Mouse (Mus musculus): ENCODE measurements around the gene Kank2. TPM values are rescaled to one million over a fixed set of nuclear protein-coding genes. Genes with fewer than 3 reads are reported as not detected.

Gene Kank2
- polyA plus RNA-seq, 1 experiment from 2014 or later: 5.9 TPM

DNA sequence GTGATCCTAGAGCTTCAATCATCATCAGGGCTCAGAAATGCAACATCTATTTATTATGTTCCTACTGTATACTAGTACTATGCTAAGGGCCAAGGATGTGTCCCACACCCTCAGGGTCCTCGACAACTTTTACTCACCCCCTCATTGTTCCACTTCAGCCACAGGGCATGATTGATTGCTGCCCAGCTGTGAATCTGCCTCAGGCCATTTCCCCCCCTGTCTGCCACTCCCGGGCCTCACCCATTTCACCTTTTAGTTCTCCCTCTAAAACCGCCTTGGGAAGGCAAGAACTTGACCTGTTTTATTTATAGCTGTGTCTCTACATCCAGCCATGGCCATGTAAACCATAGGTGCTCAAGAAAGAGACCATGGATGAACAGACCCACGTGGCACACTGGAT lies 25.4 kb upstream of the Kank2 start:
- Histone ChIP-seq H3K4me1 (replicated peaks; ENCODE audit: control insufficient read depth, insufficient read depth, low read length) (no peaks in the 10 kb centered on the region), H3K9ac (ENCODE audit: low read length) (no peak overlapping the region), H3K36me3 (ENCODE audit: control insufficient read depth, insufficient read depth, low read length) (no peaks in the 10 kb centered on the region), H3K27ac (ENCODE audit: low read depth, low read length) (no peak overlapping the region), H3K4me3 (ENCODE audit: low read depth, low read length) (no peak overlapping the region), H3K9me3 (ENCODE audit: control insufficient read depth, low read length) (no peaks in the 10 kb centered on the region), H3K27me3 (ENCODE audit: control insufficient read depth, insufficient read depth, low read length) (no peaks in the 10 kb centered on the region), H3K4me2 (ENCODE audit: low read depth, low read length, severe bottlenecking) (no peak overlapping the region)
- DNase-seq (ENCODE audit: low spot score): no peak
- no peak for ATAC-seq (replicated peaks; ENCODE audit: low FRiP score)
- WGBS: 71% methylated on average over 4 of the region's 4 CpGs

GRCm38 (mm10) chr9:21822686-21823085 lies 24.1 kb upstream of the Kank2 start:
- WGBS: 84% methylated on average over 6 of the region's 6 CpGs
- H3K9me3 ChIP-seq (ENCODE audit: control insufficient read depth, low read length): no peaks in the 10 kb centered on the region
- no peak overlapping the region for H3K4me2 ChIP-seq (ENCODE audit: low read depth, low read length, severe bottlenecking)
- no peaks in the 10 kb centered on the region for H3K36me3 ChIP-seq (ENCODE audit: control insufficient read depth, insufficient read depth, low read length)
- no peak overlapping the region for H3K9ac ChIP-seq (ENCODE audit: low read length)
- no peaks in the 10 kb centered on the region for H3K27me3 ChIP-seq (ENCODE audit: control insufficient read depth, insufficient read depth, low read length)
- H3K4me1 ChIP-seq (replicated peaks; ENCODE audit: control insufficient read depth, insufficient read depth, low read length): no peaks in the 10 kb centered on the region
- H3K4me3 ChIP-seq (ENCODE audit: low read depth, low read length): no peak overlapping the region
- ATAC-seq (replicated peaks; ENCODE audit: low FRiP score) (no peak), DNase-seq (ENCODE audit: low spot score) (no peak)
- no peak overlapping the region for H3K27ac ChIP-seq (ENCODE audit: low read depth, low read length)

- Histone ChIP-seq H3K36me3 (ENCODE audit: control insufficient read depth, insufficient read depth, low read length) (no peaks in the 10 kb centered on the region), H3K27ac (ENCODE audit: low read depth, low read length) (no peak overlapping the region), H3K4me1 (replicated peaks; ENCODE audit: control insufficient read depth, insufficient read depth, low read length) (no peaks in the 10 kb centered on the region), H3K27me3 (ENCODE audit: control insufficient read depth, insufficient read depth, low read length) (no peaks in the 10 kb centered on the region), H3K9ac (ENCODE audit: low read length) (no peak overlapping the region), H3K9me3 (ENCODE audit: control insufficient read depth, low read length) (no peaks in the 10 kb centered on the region), H3K4me2 (ENCODE audit: low read depth, low read length, severe bottlenecking) (no peak overlapping the region), H3K4me3 (ENCODE audit: low read depth, low read length) (no peak overlapping the region)
- ATAC-seq (replicated peaks; ENCODE audit: low FRiP score) (no peak), DNase-seq (ENCODE audit: low spot score) (no peak)
- WGBS: 87% methylated on average over 12 of the region's 12 CpGs
Observed at GRCm38 (mm10) chr9:21820183-21820582, 21.6 kb upstream of the Kank2 start.

- Histone ChIP-seq H3K27ac (ENCODE audit: low read depth, low read length) (no peak overlapping the region), H3K9me3 (ENCODE audit: control insufficient read depth, low read length) (no peaks in the 10 kb centered on the region), H3K4me3 (ENCODE audit: low read depth, low read length) (no peak overlapping the region), H3K9ac (ENCODE audit: low read length) (no peak overlapping the region), H3K27me3 (ENCODE audit: control insufficient read depth, insufficient read depth, low read length) (no peaks in the 10 kb centered on the region), H3K4me1 (replicated peaks; ENCODE audit: control insufficient read depth, insufficient read depth, low read length) (no peaks in the 10 kb centered on the region), H3K4me2 (ENCODE audit: low read depth, low read length, severe bottlenecking) (no peak overlapping the region), H3K36me3 (ENCODE audit: control insufficient read depth, insufficient read depth, low read length) (no peaks in the 10 kb centered on the region)
- DNase-seq (ENCODE audit: low spot score) (no peak), ATAC-seq (replicated peaks; ENCODE audit: low FRiP score) (no peak)
- 89% methylated on average over 2 of the region's 2 CpGs for WGBS
Observed at GRCm38 (mm10) chr9:21819181-21819729, 20.7 kb upstream of the Kank2 start.

- H3K36me3 ChIP-seq (ENCODE audit: control insufficient read depth, insufficient read depth, low read length): no peaks in the 10 kb centered on the region
- no peaks in the 10 kb centered on the region for H3K9me3 ChIP-seq (ENCODE audit: control insufficient read depth, low read length)
- WGBS: 92% methylated on average over 6 of the region's 6 CpGs
- no peak for ATAC-seq (replicated peaks; ENCODE audit: low FRiP score)
- H3K27ac ChIP-seq (ENCODE audit: low read depth, low read length): no peak overlapping the region
- no peak overlapping the region for H3K4me2 ChIP-seq (ENCODE audit: low read depth, low read length, severe bottlenecking)
- no peak for DNase-seq (ENCODE audit: low spot score)
- H3K4me1 ChIP-seq (replicated peaks; ENCODE audit: control insufficient read depth, insufficient read depth, low read length): no peaks in the 10 kb centered on the region
- no peak overlapping the region for H3K4me3 ChIP-seq (ENCODE audit: low read depth, low read length)
- no peaks in the 10 kb centered on the region for H3K27me3 ChIP-seq (ENCODE audit: control insufficient read depth, insufficient read depth, low read length)
- no peak overlapping the region for H3K9ac ChIP-seq (ENCODE audit: low read length)
Observed at GRCm38 (mm10) chr9:21818561-21818960, 20.0 kb upstream of the Kank2 start.

GRCm38 (mm10) chr9:21818125-21818524 lies 19.6 kb upstream of the Kank2 start:
- Histone ChIP-seq H3K9me3 (ENCODE audit: control insufficient read depth, low read length) (no peaks in the 10 kb centered on the region), H3K4me1 (replicated peaks; ENCODE audit: control insufficient read depth, insufficient read depth, low read length) (no peaks in the 10 kb centered on the region), H3K4me3 (ENCODE audit: low read depth, low read length) (no peak overlapping the region), H3K4me2 (ENCODE audit: low read depth, low read length, severe bottlenecking) (no peak overlapping the region), H3K36me3 (ENCODE audit: control insufficient read depth, insufficient read depth, low read length) (no peaks in the 10 kb centered on the region), H3K27ac (ENCODE audit: low read depth, low read length) (no peak overlapping the region), H3K27me3 (ENCODE audit: control insufficient read depth, insufficient read depth, low read length) (no peaks in the 10 kb centered on the region), H3K9ac (ENCODE audit: low read length) (no peak overlapping the region)
- 83% methylated on average over 4 of the region's 4 CpGs for WGBS
- no peak for DNase-seq (ENCODE audit: low spot score)
- ATAC-seq (replicated peaks; ENCODE audit: low FRiP score): no peak

DNA sequence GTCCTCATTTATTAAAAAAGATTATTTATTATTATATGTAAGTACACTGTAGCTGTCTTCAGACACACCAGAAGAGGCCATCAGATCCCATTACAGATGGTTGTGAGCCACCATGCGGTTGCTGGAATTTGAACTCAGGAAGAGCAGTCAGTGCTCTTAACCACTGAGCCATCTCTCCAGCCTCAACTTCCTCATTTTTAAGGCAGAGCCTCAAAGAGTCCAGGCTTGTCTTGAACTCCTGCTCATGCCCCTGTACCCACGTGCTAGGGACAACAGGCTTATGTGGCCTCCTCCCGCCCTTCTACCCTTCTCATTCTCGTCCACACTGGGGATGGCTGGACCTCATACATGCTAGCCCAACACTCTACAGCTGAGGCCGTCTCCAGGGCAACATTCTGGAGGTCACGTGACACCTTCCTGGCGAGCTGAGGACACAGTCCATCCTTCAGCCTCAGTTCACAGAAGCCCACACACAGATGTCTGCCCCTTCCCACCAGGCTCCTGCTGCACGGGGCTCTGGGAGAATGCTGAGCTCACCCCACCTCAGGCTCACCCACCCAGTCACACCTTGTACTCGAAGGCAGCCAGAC lies 18.3 kb upstream of the Kank2 start:
- H3K4me1 ChIP-seq (replicated peaks; ENCODE audit: control insufficient read depth, insufficient read depth, low read length): no peaks in the 10 kb centered on the region
- no peaks in the 10 kb centered on the region for H3K36me3 ChIP-seq (ENCODE audit: control insufficient read depth, insufficient read depth, low read length)
- no peak overlapping the region for H3K4me2 ChIP-seq (ENCODE audit: low read depth, low read length, severe bottlenecking)
- H3K4me3 ChIP-seq (ENCODE audit: low read depth, low read length): no peak overlapping the region
- DNase-seq (ENCODE audit: low spot score): no peak
- H3K9ac ChIP-seq (ENCODE audit: low read length): no peak overlapping the region
- no peaks in the 10 kb centered on the region for H3K9me3 ChIP-seq (ENCODE audit: control insufficient read depth, low read length)
- H3K27me3 ChIP-seq (ENCODE audit: control insufficient read depth, insufficient read depth, low read length): no peaks in the 10 kb centered on the region
- ATAC-seq (replicated peaks; ENCODE audit: low FRiP score): no peak
- H3K27ac ChIP-seq (ENCODE audit: low read depth, low read length): no peak overlapping the region
- 83% methylated on average over 9 of the region's 9 CpGs for WGBS

GRCm38 (mm10) chr9:21811170-21811569 lies 12.6 kb upstream of the Kank2 start:
- H3K4me3 ChIP-seq (ENCODE audit: low read depth, low read length): no peak overlapping the region
- H3K4me2 ChIP-seq (ENCODE audit: low read depth, low read length, severe bottlenecking): no peak overlapping the region
- H3K27me3 ChIP-seq (ENCODE audit: control insufficient read depth, insufficient read depth, low read length): no peaks in the 10 kb centered on the region
- H3K27ac ChIP-seq (ENCODE audit: low read depth, low read length): no peak overlapping the region
- no peaks in the 10 kb centered on the region for H3K9me3 ChIP-seq (ENCODE audit: control insufficient read depth, low read length)
- ATAC-seq (replicated peaks; ENCODE audit: low FRiP score): no peak
- no peaks in the 10 kb centered on the region for H3K4me1 ChIP-seq (replicated peaks; ENCODE audit: control insufficient read depth, insufficient read depth, low read length)
- 97% methylated on average over 5 of the region's 5 CpGs for WGBS
- no peak for DNase-seq (ENCODE audit: low spot score)
- no peak overlapping the region for H3K9ac ChIP-seq (ENCODE audit: low read length)
- H3K36me3 ChIP-seq (ENCODE audit: control insufficient read depth, insufficient read depth, low read length): no peaks in the 10 kb centered on the region

- H3K9me3 ChIP-seq (ENCODE audit: control insufficient read depth, low read length): no peaks in the 10 kb centered on the region
- 0 out of 2 replicates have a peak, but pooled peaks cover 2% of the 10 kb centered on the region for H3K4me1 ChIP-seq (replicated peaks; ENCODE audit: control insufficient read depth, insufficient read depth, low read length)
- DNase-seq (ENCODE audit: low spot score) (no peak), ATAC-seq (replicated peaks; ENCODE audit: low FRiP score) (no peak)
- no peak overlapping the region for H3K4me2 ChIP-seq (ENCODE audit: low read depth, low read length, severe bottlenecking)
- no peak overlapping the region for H3K9ac ChIP-seq (ENCODE audit: low read length)
- no peak overlapping the region for H3K27ac ChIP-seq (ENCODE audit: low read depth, low read length)
- H3K4me3 ChIP-seq (ENCODE audit: low read depth, low read length): no peak overlapping the region
- no peaks in the 10 kb centered on the region for H3K27me3 ChIP-seq (ENCODE audit: control insufficient read depth, insufficient read depth, low read length)
- WGBS: 61% methylated on average over 3 of the region's 3 CpGs
- H3K36me3 ChIP-seq (ENCODE audit: control insufficient read depth, insufficient read depth, low read length): no peaks in the 10 kb centered on the region
Observed at GRCm38 (mm10) chr9:21808561-21808960, 10.0 kb upstream of the Kank2 start.

Data from forebrain, embryonic 11.5 days (tissue).